Mouse (Mus musculus) gastrocnemius, adult 2 months (tissue): Measurements from ENCODE around the gene Eif2d. TPM values are rescaled to one million over a fixed set of nuclear protein-coding genes. Genes with fewer than 3 reads are reported as not detected.

ENCODE experiments used
- DNase-seq: peaks from one replicate; pipeline ENCODE4 v3.0.0; 2022
- H3K27ac ChIP-seq: fragments of 200-600 bp; 2 replicates; pipeline ENCODE4 v1.8.1; 2022; ENCODE audit warnings: mild to moderate bottlenecking
- H3K4me3 ChIP-seq: fragments of 200-600 bp; 2 replicates; pipeline ENCODE4 v1.8.1; 2022; ENCODE audit warnings: mild to moderate bottlenecking, moderate library complexity
- CTCF ChIP-seq: fragments of 200-600 bp; IDR thresholded peaks from 2 replicates; pipeline ENCODE4 v1.8.1; 2022; ENCODE audit warnings: antibody characterized with exemption, mild to moderate bottlenecking, moderate library complexity
- intact Hi-C: fragments of 180-260 bp; cut with DNase I; formaldehyde crosslinking; loops from one replicate; pipeline ENCODE4 v1.15.1; 2025
- total RNA-seq, 2 experiments: library from RNA; stranded (reverse); gene quantifications; 2 replicates each; pipeline ENCODE4 v1.2.3; 2021

Eif2d gene
- total RNA-seq, 2 experiments from 2014 or later = 26.2 to 29.2 TPM

- no peak for DNase-seq
- Histone ChIP-seq H3K4me3 (no peak overlapping the region), H3K27ac (no peak overlapping the region)
- no peak for TF ChIP-seq CTCF
- intact Hi-C loops = no loop called here
Measured at GRCm38 (mm10) chr1:131213361-131213760, 60.4 kb downstream of the Eif2d start.

- Histone ChIP-seq H3K27ac (no peak overlapping the region), H3K4me3 (no peak overlapping the region)
- TF ChIP-seq CTCF = no peak
- intact Hi-C loops = no loop called here
- DNase-seq = peak; percentile 9
Measured at GRCm38 (mm10) chr1:131218933-131219332, 66.0 kb downstream of the Eif2d start.

DNA sequence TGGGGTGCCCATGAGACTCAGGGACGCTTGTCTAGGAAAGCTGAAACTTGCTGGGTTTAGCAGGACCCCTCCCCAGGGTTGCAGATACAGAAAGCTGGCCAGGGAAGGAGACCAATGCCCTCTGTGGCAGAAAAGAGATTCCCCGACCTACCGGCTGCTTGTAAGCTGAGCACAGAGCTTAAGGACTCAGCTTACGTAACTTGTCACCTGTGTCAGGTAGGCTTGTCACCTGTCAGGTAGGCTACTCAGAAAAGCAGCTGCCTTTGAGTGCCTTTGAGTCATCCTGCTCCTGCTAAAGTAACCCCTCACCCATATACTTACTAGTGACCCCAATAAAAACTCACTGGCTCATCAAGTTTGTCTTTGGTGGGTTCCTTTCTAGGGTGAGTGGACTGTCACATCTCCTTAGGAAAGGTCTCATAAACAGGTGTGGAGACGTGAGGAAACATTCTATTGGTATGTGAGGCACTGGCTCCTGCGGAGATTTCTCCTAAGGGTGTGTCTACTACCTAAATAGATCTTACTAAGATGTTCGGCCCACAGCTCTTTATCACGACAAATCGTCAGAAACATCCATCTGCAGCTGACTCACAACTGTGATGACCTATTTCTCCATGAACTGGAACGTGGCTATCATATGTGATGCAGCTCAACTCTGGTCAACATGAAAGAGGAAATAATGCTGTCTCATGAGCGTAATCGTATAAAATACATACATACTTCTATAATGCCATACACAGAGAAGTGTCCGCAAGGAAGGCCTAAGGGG is 69.0 kb downstream of the Eif2d start:
- intact Hi-C loops = no loop called here
- Histone ChIP-seq H3K27ac (no peak overlapping the region), H3K4me3 (no peak overlapping the region)
- no peak for TF ChIP-seq CTCF
- DNase-seq = no peak

DNA sequence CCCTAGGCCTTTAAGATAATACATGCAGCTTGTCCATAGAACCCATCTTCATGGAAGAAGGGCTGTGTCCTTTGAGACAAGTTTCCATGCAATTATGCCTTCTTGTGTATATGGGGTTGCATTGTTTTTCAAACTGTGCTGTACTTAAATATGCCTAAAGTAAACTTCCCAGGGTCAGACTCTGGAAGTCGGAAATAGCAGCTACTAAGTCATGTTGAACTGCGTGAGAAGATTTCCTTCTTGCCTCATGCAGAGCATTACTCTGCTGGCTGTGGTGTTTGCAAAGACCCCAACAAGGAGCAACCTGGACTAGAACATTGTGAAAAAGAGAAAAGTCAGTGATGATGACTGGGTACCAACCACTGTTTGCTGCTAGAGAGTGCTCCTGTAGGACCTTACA is 70.4 kb downstream of the Eif2d start:
- H3K27ac ChIP-seq = no peak overlapping the region
- no peak for DNase-seq
- H3K4me3 ChIP-seq = no peak overlapping the region
- TF ChIP-seq CTCF = no peak
- intact Hi-C loops = no loop called here

DNA sequence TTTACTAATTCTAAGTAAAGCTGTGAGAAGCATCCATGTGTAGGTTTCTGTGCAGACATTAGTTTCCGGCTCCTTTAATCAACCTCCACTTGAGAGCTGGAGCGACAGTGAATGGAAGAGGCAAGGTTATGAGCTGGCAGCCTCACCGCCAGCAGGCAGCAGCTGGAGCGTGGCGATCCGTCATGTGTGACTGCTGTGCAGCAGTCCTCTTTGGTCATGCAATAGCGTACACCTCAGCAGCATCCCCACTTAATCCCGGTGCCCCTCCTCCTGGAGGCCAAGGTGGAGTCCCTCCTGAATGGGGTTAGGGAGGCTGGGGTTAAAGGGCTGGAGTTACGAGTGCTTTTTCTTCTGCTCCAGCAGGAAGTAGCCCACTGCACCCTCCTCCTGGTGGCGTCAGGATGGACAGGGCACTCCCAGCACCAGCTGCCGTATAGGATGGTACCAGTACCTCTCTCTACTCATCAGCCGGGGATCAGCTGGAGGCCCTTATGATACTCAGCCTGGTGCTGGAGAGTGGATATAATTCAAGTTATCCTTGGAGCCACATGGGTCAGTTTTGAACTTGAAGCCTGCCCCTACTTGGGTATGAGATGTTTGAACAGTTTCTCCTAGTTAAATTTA is 72.0 kb downstream of the Eif2d start:
- Histone ChIP-seq H3K4me3 (no peak overlapping the region), H3K27ac (no peak overlapping the region)
- no peak for TF ChIP-seq CTCF
- no peak for DNase-seq
- intact Hi-C loops = no loop called here

GRCm38 (mm10) chr1:131228225-131228624 is 75.2 kb downstream of the Eif2d start:
- no peak overlapping the region for H3K27ac ChIP-seq
- no peak for DNase-seq
- H3K4me3 ChIP-seq = no peak overlapping the region
- intact Hi-C loops = no loop called here
- TF ChIP-seq CTCF = no peak

GRCm38 (mm10) chr1:131228659-131229058 is 75.7 kb downstream of the Eif2d start:
- no peak for TF ChIP-seq CTCF
- no peak for DNase-seq
- H3K27ac ChIP-seq = no peak overlapping the region
- intact Hi-C loops = no loop called here
- no peak overlapping the region for H3K4me3 ChIP-seq

- intact Hi-C loops = no loop called here
- no peak for TF ChIP-seq CTCF
- DNase-seq = no peak
- Histone ChIP-seq H3K4me3 (no peak overlapping the region), H3K27ac (no peak overlapping the region)
Measured at GRCm38 (mm10) chr1:131233527-131233926, 80.5 kb downstream of the Eif2d start.

- DNase-seq = no peak
- no peak overlapping the region for H3K4me3 ChIP-seq
- H3K27ac ChIP-seq = no peak overlapping the region; the same call in 1 of the 2 replicates
- no peak for TF ChIP-seq CTCF
- intact Hi-C loops = no loop called here
Measured at GRCm38 (mm10) chr1:131236077-131236476, 83.1 kb downstream of the Eif2d start.

Other genes starting within 250 kb of the Eif2d start
- not detected for gene Il20, start 241.7 kb upstream of the Eif2d start, total RNA-seq
- gene Il19, start 213.1 kb upstream of the Eif2d start, total RNA-seq = not detected
- gene Il10, start 133.3 kb upstream of the Eif2d start, total RNA-seq = not detected
- gene Mapkapk2, start 55.4 kb upstream of the Eif2d start, total RNA-seq = 100 to 1,000 TPM; 203 to 251 TPM
- gene Dyrk3, start 14.8 kb upstream of the Eif2d start, total RNA-seq = not detected
- gene Rassf5, start 92.1 kb downstream of the Eif2d start, total RNA-seq = 1 to 10 TPM in 1 of 2 experiments, under 1 TPM in 1; 0.71 to 1.1 TPM
- 1 to 10 TPM in 1 of 2 experiments, under 1 TPM in 1; 0.46 to 1.1 TPM for gene Ikbke, start 126.4 kb downstream of the Eif2d start, total RNA-seq